Mouse (Mus musculus) olfactory bulb, adult 2 months (tissue): ENCODE results near the gene Pgpep1. TPM values are rescaled to one million over a fixed set of nuclear protein-coding genes. Genes with fewer than 3 reads are reported as not detected.
A peak's percentile ranks its signal among the peaks of the same experiment; 100 is the strongest.

Source experiments
- H3K27ac ChIP-seq: fragments of 200-500 bp; 2 replicates; pipeline ENCODE4 v1.5.1; 2012; ENCODE audit warnings: low read depth, low read length; ENCODE audit not compliant: insufficient read depth
- H3K4me1 ChIP-seq: fragments of 200-500 bp; 2 replicates; pipeline ENCODE4 v1.6.1; 2012; ENCODE audit warnings: low read length; ENCODE audit not compliant: control insufficient read depth, insufficient read depth
- H3K4me3 ChIP-seq: fragments of 200-500 bp; 2 replicates; pipeline ENCODE4 v1.5.1; 2012; ENCODE audit warnings: mild to moderate bottlenecking, low read depth, low read length, moderate library complexity; ENCODE audit not compliant: insufficient read depth
- CTCF ChIP-seq: fragments of 200-500 bp; IDR thresholded peaks from 2 replicates; pipeline ENCODE4 v1.5.1; 2012; ENCODE audit warnings: low read depth, mild to moderate bottlenecking, low read length, moderate library complexity; ENCODE audit not compliant: insufficient read depth
- POLR2A ChIP-seq: fragments of 200-500 bp; IDR thresholded peaks from 2 replicates; pipeline ENCODE4 v1.6.1; 2012; ENCODE audit warnings: mild to moderate bottlenecking, low read depth, low read length, moderate library complexity; ENCODE audit not compliant: insufficient read depth
- WGBS: fragments of 180-500 bp; shearing (Covaris S2); methylation state at CpG from one replicate; pipeline ENCODE4 v1.1.7; 2018; 5-methylcytosine and 5-hydroxymethylcytosine counted together
- polyA plus RNA-seq: library from polyadenylated mRNA; stranded (reverse); fragments of >200 nt; gene quantifications from 2 replicates; pipeline ENCODE4 v1.2.4, GENCODE M21; 2012; ENCODE audit warnings: low replicate concordance; ENCODE audit not compliant: missing spikeins, insufficient read depth, insufficient read length

The Pgpep1 gene
- polyA plus RNA-seq, 1 experiment: not detected

- WGBS: under 1% methylated on average over 44 of the region's 45 CpGs
- TF ChIP-seq CTCF (no peak), POLR2A (0 out of 2 replicates have a peak, but pooled peaks have one; percentile 17)
- Histone ChIP-seq H3K4me1 (peaks cover 60% of the 10 kb centered on the region), H3K4me3 (peak overlapping the region; percentile 44), H3K27ac (peak overlapping the region; percentile 93)
These were observed 50.1 kb downstream of the Pgpep1 start for GRCm38 (mm10) chr8:70609849-70610795.

- under 1% methylated on average over 36 of the region's 39 CpGs for WGBS
- peaks cover 67% of the 10 kb centered on the region for H3K4me1 ChIP-seq
These were observed 50.8 kb downstream of the Pgpep1 start for GRCm38 (mm10) chr8:70609368-70609848.

GRCm38 (mm10) chr8:70608749-70609367 lies 51.3 kb downstream of the Pgpep1 start, which contains the start of gene Ssbp4:
TSS of gene Ssbp4 (minus strand) at chr8:70608872.
- Histone ChIP-seq H3K4me1 (peaks cover 72% of the 10 kb centered on the region), H3K4me3 (peak within 1 kb of the TSS; percentile 87), H3K27ac (peak within 1 kb of the TSS; percentile 93)
- 5% methylated on average over 26 of the region's 26 CpGs for WGBS
- TF ChIP-seq POLR2A: no peak
- no peak for TF ChIP-seq CTCF

More at GRCm38 (mm10) chr8:70609368-70609848, 50.8 kb downstream of the Pgpep1 start:
- Histone ChIP-seq H3K27ac (peak overlapping the region; percentile 93), H3K4me3 (peak overlapping the region; percentile 44)
- no peak for TF ChIP-seq CTCF
- TF ChIP-seq POLR2A: no peak

GRCm38 (mm10) chr8:70607898-70608748 lies 52.1 kb downstream of the Pgpep1 start:
- Histone ChIP-seq H3K4me3 (peak overlapping the region; percentile 87), H3K27ac (peak overlapping the region; percentile 85), H3K4me1 (peaks cover 72% of the 10 kb centered on the region)
- TF ChIP-seq POLR2A (peak; percentile 95; the same call in 1 of the 2 replicates), CTCF (no peak)
- under 1% methylated on average over 84 of the region's 84 CpGs for WGBS

- 17% methylated on average over 6 of the region's 6 CpGs for WGBS
- H3K4me1 ChIP-seq: peaks cover 73% of the 10 kb centered on the region
These were observed 52.6 kb downstream of the Pgpep1 start for GRCm38 (mm10) chr8:70607603-70607897.

GRCm38 (mm10) chr8:70606780-70607602 lies 53.2 kb downstream of the Pgpep1 start:
- WGBS: 60% methylated on average over 18 of the region's 18 CpGs
- Histone ChIP-seq H3K4me3 (peak overlapping the region; percentile 87), H3K27ac (peak overlapping the region; percentile 85; the same call in 1 of the 2 replicates), H3K4me1 (peaks cover 79% of the 10 kb centered on the region)
- TF ChIP-seq CTCF: peak; percentile 29; the same call in 1 of the 2 replicates
- TF ChIP-seq POLR2A: no peak

More at GRCm38 (mm10) chr8:70607603-70607897, 52.6 kb downstream of the Pgpep1 start:
- TF ChIP-seq CTCF (no peak), POLR2A (no peak)
- Histone ChIP-seq H3K27ac (peak overlapping the region; percentile 85), H3K4me3 (peak overlapping the region; percentile 87)

GRCm38 (mm10) chr8:70605871-70606779 lies 54.1 kb downstream of the Pgpep1 start:
- WGBS: 89% methylated on average over 9 of the region's 9 CpGs
- Histone ChIP-seq H3K27ac (no peak overlapping the region), H3K4me1 (peaks cover 78% of the 10 kb centered on the region), H3K4me3 (peak overlapping the region; percentile 87; the same call in 1 of the 2 replicates)
- TF ChIP-seq CTCF: no peak
- no peak for TF ChIP-seq POLR2A
